14 mouse cellular contexts compared by ENCODE assay signal in the genomic region with DNA sequence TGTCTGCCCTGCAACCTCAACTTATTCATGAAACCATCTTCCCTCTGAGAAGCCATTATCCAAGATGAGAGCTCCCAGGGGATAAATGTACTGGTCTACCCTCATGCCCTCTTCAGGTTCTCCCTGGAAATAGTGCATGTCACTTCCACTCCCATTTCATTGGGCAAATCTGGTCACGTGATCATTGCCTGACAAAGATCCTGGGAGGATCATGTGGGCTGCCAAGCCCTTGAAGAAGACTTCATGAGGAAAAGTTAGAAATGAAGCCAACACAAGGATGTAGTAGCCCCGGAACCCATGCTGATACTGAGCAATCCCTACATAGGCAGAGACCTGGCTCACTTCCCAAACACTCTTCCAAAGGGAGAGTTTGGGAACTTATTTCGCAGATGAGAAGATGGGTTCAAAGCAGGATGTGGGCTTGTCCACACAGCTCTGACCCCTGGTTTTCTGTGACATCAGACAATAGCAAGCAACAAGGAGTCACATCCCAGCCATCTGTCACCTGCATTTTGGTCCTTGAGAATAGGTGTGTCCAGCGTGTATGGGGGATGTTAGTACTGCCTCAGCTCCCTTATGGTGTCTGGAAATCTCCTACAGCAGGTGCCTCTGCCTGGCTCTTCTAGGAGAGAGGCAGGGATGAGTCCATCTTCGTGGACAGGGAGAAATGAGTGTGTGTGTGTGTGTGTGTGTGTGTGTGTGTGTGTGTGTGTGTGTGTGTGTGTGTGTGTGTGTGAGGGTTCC. TPM values are rescaled to one million over a fixed set of nuclear protein-coding genes. Genes with fewer than 3 reads are reported as not detected.
A peak's percentile ranks its signal among the peaks of the same experiment; 100 is the strongest.
DNase-seq lines count a peak whose midpoint lies in the region; ATAC-seq and TF ChIP-seq lines count a peak whose summit lies in the region.
"Had no signal": no experiment of that assay in that cellular context is flagged by ENCODE, and none has a peak within 500 bp of the region (broad histone marks: within the 10 kb centered on the region; RNA-seq: fewer than 3 reads in every experiment).

No protein-coding gene starts in this region.

- H3K4me2 ChIP-seq in stomach, postnatal 0 days (replicated peaks; ENCODE audit: low read depth): no peak overlapping the region
- H3K4me2 ChIP-seq: heart, embryonic 11.5 days; lung, embryonic 15.5 days had no signal

- H3K79me2 ChIP-seq in heart, adult 2 months (replicated peaks; ENCODE audit: control insufficient read depth, insufficient read depth, low read length): no peaks in the 10 kb centered on the region

- no peak for TF ChIP-seq POLR2A in heart, adult 2 months (IDR thresholded peaks at IDR 0.05; ENCODE audit: insufficient read depth, low read depth, low read length)
- no peak for TF ChIP-seq POLR2A in kidney, adult 2 months (IDR thresholded peaks at IDR 0.05; ENCODE audit: low read depth, low read length)

- intact Hi-C loops in heart, adult 2 months (cut with DNase I): no loop called here

- peak overlapping the region; percentile 51 for H3K27ac ChIP-seq in heart, adult 2 months
- H3K27ac ChIP-seq in kidney, adult 2 months (ENCODE audit: insufficient read depth, low read depth, low read length): peak overlapping the region; percentile 75
- peak overlapping the region; percentile 93 for H3K27ac ChIP-seq in stomach, postnatal 0 days (replicated peaks)

- peaks cover 5% of the 10 kb centered on the region for H3K9me3 ChIP-seq in megakaryocyte, embryonic 14.5 days
- H3K9me3 ChIP-seq in stomach, postnatal 0 days (ENCODE audit: control insufficient read depth, low read length): no peaks in the 10 kb centered on the region
- H3K9me3 ChIP-seq: lung, embryonic 15.5 days had no signal

- H3K4me3 ChIP-seq in heart, adult 2 months: no peak overlapping the region
- H3K4me3 ChIP-seq in kidney, adult 2 months (ENCODE audit: insufficient read depth, low read depth, low read length): no peak overlapping the region
- peak overlapping the region; percentile 5 for H3K4me3 ChIP-seq in megakaryocyte, embryonic 14.5 days (replicated peaks)
- no peak overlapping the region for H3K4me3 ChIP-seq in stomach, postnatal 0 days (ENCODE audit: low read depth, low read length)
- H3K4me3 ChIP-seq: erythroblast, embryonic 14.5 days; left cerebral cortex, adult 2 months; lung, embryonic 15.5 days had no signal

- 50% methylated on average over 5 of the region's 5 CpGs for WGBS in heart, adult 2 months
- WGBS in kidney, adult 2 months: 64% methylated on average over 5 of the region's 5 CpGs
- 82% methylated on average over 5 of the region's 5 CpGs for WGBS in stomach, postnatal 0 days

- no peak for DNase-seq in heart, adult 2 months
- DNase-seq in heart, adult 9 months (ENCODE audit: low spot score in 2 of 2): no peak
- DNase-seq in kidney, adult 2 months: peak; percentile 44
- DNase-seq in kidney, adult 9 months: no peak
- DNase-seq in stomach, postnatal 0 days (ENCODE audit: low spot score): no peak
- no peak for DNase-seq in Muller cell, postnatal 12 days (ENCODE audit: inconsistent ontology term)
- DNase-seq: B cell, adult 2 months; embryo, embryonic 11 days had no signal

- ATAC-seq in megakaryocyte, adult 5-6 weeks (ENCODE audit: poor library complexity, severe bottlenecking): no peak
- ATAC-seq in stomach, postnatal 0 days (ENCODE audit: low FRiP score, low TSS enrichment): no peak; the same call in 1 of the 2 replicates

- TF ChIP-seq CTCF in heart, adult 2 months (IDR thresholded peaks at IDR 0.05): no peak
- no peak for TF ChIP-seq CTCF in kidney, adult 2 months (conservative IDR thresholded peaks at IDR 0.05; ENCODE audit: insufficient read depth, insufficient read length, low read depth, low read length)
- TF ChIP-seq CTCF in stomach, postnatal 0 days (IDR thresholded peaks at IDR 0.05; ENCODE audit: low read depth): no peak

- peaks cover 23% of the 10 kb centered on the region for H3K4me1 ChIP-seq in heart, adult 2 months (ENCODE audit: control insufficient read depth, insufficient read depth, low read length)
- peaks cover 14% of the 10 kb centered on the region for H3K4me1 ChIP-seq in kidney, adult 2 months (ENCODE audit: control insufficient read depth, insufficient read depth, low read length)
- H3K4me1 ChIP-seq in megakaryocyte, embryonic 14.5 days: peaks cover 90% of the 10 kb centered on the region
- H3K4me1 ChIP-seq in stomach, postnatal 0 days (replicated peaks; ENCODE audit: control insufficient read depth, insufficient read depth): peaks cover 10% of the 10 kb centered on the region

- H3K9ac ChIP-seq in heart, adult 2 months (ENCODE audit: low read depth, low read length): no peak overlapping the region
- H3K9ac ChIP-seq in stomach, postnatal 0 days (ENCODE audit: low read length): no peak overlapping the region
- H3K9ac ChIP-seq: lung, embryonic 15.5 days had no signal

- H3K27me3 ChIP-seq in heart, adult 2 months (ENCODE audit: control insufficient read depth, insufficient read depth, low read length): no peaks in the 10 kb centered on the region
- H3K27me3 ChIP-seq in kidney, adult 2 months (replicated peaks; ENCODE audit: control insufficient read depth, insufficient read depth, low read length): no peaks in the 10 kb centered on the region
- no peaks in the 10 kb centered on the region for H3K27me3 ChIP-seq in megakaryocyte, embryonic 14.5 days (replicated peaks)
- H3K27me3 ChIP-seq in stomach, postnatal 0 days (ENCODE audit: control insufficient read depth, insufficient read depth, low read length): no peaks in the 10 kb centered on the region
- H3K27me3 ChIP-seq: lung, embryonic 15.5 days had no signal

- TF ChIP-seq EP300 in heart, adult 2 months (IDR thresholded peaks at IDR 0.05; ENCODE audit: insufficient read depth, low read depth, low read length): no peak
- TF ChIP-seq EP300 in stomach, postnatal 0 days (optimal IDR thresholded peaks at IDR 0.05): no peak

- H3K36me3 ChIP-seq in heart, adult 2 months (ENCODE audit: control insufficient read depth, insufficient read depth, low read length): peaks cover 20% of the 10 kb centered on the region
- peaks cover under 1% of the 10 kb centered on the region; the same call in 1 of the 2 replicates for H3K36me3 ChIP-seq in kidney, adult 2 months (ENCODE audit: control insufficient read depth, insufficient read depth, low read length)
- H3K36me3 ChIP-seq in megakaryocyte, embryonic 14.5 days (replicated peaks; ENCODE audit: low read length): peaks cover 61% of the 10 kb centered on the region
- H3K36me3 ChIP-seq in stomach, postnatal 0 days (ENCODE audit: control insufficient read depth, insufficient read depth, low read length): peaks cover 9% of the 10 kb centered on the region; the same call in 1 of the 2 replicates

RNA-seq across cellular contexts. Expression of gene Dhrs3, which starts 36.2 kb away (rescaled TPM):
- total RNA-seq in heart, adult 2 months (2021): 100 to 1,000 TPM; 139 to 143 TPM
- polyA plus RNA-seq in heart, adult 2 months (2012; rRNA removed): 113 and 144 TPM in 2 replicates
- 322 and 340 TPM in 2 replicates for polyA plus RNA-seq in kidney, adult 2 months (2012; rRNA removed)
- 44.7 and 211 TPM in 2 replicates for polyA plus RNA-seq in megakaryocyte, embryonic 14.5 days (2012; ENCODE audit: insufficient read depth, low replicate concordance)
- 49.7 and 49.8 TPM in 2 replicates for total RNA-seq in megakaryocyte, adult 5-6 weeks (2015)
- 60.0 and 61.4 TPM in 2 replicates for total RNA-seq in megakaryocyte, adult 5-6 weeks (2017)
- 103 and 106 TPM in 2 replicates for polyA plus RNA-seq in stomach, postnatal 0 days (2015; fragmentation: Nextera tagmentation; extraction: Ambion mirVana)
